Mouse (Mus musculus): ENCODE measurements around the gene Cpt1b. TPM values are rescaled to one million over a fixed set of nuclear protein-coding genes. Genes with fewer than 3 reads are reported as not detected.
"Not testable (repeated sequence)": the region's sequence is repeated elsewhere in the genome, so short reads cannot be mapped to it uniquely, and the experiment has no call there.

Gene Cpt1b
- total RNA-seq, 1 experiment from 2014 or later = 8.6 TPM

GRCm38 (mm10) chr15:89442486-89443070, 16.9 kb upstream of the Cpt1b start:
- no peak for ATAC-seq (replicated peaks; ENCODE audit: insufficient number of reproducible peaks, low FRiP score, low TSS enrichment, poor library complexity, severe bottlenecking)

DNA sequence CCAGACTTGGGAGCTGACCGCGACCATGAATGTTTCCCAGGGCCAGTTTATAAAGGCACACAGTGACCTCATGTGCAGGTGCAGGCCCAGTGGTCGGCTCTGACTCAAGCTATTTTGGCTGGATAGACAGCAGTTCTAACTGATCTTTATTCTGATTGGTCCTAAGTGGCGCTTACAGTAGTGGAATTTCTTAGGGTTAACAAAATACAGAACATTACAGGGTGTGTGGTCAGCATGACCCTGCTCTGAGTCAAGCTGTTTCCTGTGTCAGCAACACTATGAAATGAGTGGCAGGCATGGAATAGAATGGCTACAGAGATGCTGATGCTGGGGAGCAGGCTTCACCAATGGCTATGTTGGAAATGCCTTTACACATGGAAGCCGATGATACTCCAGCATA, 10.2 kb upstream of the Cpt1b start:
- ATAC-seq (replicated peaks; ENCODE audit: insufficient number of reproducible peaks, low FRiP score, low TSS enrichment, poor library complexity, severe bottlenecking) = no peak

GRCm38 (mm10) chr15:89434136-89434535, 8.5 kb upstream of the Cpt1b start:
- no peak for ATAC-seq (replicated peaks; ENCODE audit: insufficient number of reproducible peaks, low FRiP score, low TSS enrichment, poor library complexity, severe bottlenecking)

DNA sequence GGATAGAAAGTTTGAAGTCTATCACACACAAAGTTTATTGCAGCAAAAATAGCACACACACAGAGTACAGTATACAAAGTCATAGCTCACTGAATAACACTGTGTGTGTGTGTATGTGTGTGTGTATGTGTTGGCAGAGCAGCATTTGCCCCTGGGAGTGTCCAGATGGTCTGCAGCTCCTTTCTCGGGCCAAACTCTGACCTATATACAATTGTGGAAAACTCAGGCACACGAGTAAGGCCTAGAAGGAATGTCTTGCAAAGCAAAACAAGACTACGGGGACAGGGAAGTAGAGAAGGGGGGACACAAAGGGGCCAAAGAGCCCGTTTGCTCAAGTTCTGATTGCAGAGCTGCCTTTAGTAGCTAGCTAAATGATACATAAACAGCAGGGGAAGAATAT, 7.3 kb upstream of the Cpt1b start:
- no peak for ATAC-seq (replicated peaks; ENCODE audit: insufficient number of reproducible peaks, low FRiP score, low TSS enrichment, poor library complexity, severe bottlenecking)

DNA sequence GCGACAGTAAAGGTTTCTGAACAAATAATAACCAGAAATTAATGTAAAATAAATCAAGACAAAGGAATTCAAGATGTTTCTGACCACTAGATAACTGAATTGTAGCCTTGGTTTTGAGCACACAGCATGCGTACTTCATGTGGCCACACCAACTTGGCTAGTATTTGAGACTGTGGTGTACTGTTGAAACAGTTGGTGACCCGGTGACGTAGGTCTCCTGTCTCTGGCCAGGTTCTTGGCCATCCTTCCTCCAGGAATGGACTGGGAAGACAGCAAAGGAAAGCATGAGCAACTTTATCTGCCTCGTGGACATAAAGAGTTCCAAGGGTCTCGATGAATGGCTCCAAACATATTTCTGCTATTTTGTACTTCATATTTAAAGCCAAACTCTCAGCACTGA, 6.1 kb upstream of the Cpt1b start:
- no peak for ATAC-seq (replicated peaks; ENCODE audit: insufficient number of reproducible peaks, low FRiP score, low TSS enrichment, poor library complexity, severe bottlenecking)

DNA sequence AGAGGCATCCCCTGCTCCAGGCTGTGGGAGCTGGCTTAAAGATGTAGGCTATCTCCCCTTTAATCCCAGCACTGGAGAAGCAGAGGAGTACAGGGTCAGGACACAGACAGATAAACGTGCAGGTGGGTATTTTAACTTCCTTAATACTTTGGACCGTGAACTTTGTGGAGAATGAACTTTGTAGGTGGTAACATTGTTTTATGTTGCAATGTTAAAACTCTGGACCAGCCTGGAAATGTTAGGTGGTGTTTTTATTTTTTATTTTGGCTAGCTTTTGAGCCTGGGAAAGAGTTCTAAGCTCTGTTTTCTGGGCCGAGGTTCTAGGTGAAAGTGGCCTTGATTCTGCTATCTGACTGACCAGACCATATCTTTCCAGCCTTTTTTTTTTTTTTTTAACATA, 5.6 kb upstream of the Cpt1b start:
- ATAC-seq (replicated peaks; ENCODE audit: insufficient number of reproducible peaks, low FRiP score, low TSS enrichment, poor library complexity, severe bottlenecking) = no peak

- not testable (repeated sequence) for ATAC-seq (replicated peaks; ENCODE audit: insufficient number of reproducible peaks, low FRiP score, low TSS enrichment, poor library complexity, severe bottlenecking)
These were observed 5.1 kb upstream of the Cpt1b start for GRCm38 (mm10) chr15:89430771-89431170.

DNA sequence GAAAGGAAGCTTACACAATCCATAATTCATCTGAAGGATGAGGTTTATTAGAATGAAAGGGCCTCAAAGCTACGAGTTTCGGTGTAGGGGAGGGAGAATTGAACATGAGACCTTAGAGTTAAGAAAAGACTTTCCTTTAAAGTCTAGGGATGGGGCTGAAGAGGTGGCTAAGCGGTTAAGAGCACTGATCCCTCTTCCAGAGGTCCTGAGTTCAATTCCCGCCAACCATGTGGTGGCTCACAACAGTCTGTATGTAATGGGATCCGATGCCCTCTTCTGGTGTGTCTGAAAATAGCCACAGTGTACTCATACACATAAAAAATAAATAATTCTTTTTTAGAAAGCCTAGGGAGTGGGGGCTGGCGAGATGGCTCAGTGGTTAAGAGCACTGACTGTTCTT, 4.7 kb upstream of the Cpt1b start:
- no peak for ATAC-seq (replicated peaks; ENCODE audit: insufficient number of reproducible peaks, low FRiP score, low TSS enrichment, poor library complexity, severe bottlenecking)

GRCm38 (mm10) chr15:89429352-89430221, 3.9 kb upstream of the Cpt1b start, which contains the start of the genes C730034F03Rik, Gm44502 and Chkb:
Gene C730034F03Rik, plus strand, starts transcription at chr15:89429589.
Gene Gm44502, minus strand, starts transcription at chr15:89429696.
Gene Chkb, minus strand, starts transcription at chr15:89429908.
- ATAC-seq (replicated peaks; ENCODE audit: insufficient number of reproducible peaks, low FRiP score, low TSS enrichment, poor library complexity, severe bottlenecking) = peak; percentile 91

DNA sequence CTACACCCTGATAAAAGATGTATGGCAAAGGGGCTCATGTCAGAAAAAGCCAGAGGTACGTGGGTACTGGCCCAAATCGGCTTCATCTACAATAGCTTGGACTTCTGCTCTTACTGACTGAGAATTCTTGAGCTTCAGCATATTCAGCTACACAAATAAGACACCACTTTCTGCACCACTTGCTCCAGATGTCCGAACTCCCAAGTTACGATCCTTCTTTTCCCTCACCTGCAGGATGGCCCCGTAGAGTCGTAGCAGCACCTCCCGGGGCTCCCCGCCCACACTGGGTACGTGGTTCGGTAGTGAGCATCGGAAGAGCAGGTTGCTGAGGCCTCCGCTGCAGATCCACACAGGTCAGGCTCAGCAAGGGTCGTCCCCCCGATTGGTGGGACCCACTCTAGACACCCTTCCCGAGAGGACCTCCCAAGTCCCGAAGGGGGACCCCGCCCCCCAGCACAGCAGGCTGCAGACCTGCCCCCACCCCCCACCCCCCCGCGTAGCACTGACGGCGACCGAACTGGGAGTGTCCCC, 3.2 kb upstream of the Cpt1b start:
- 0 out of 2 replicates have a peak, but pooled peaks have one; percentile 1 for ATAC-seq (replicated peaks; ENCODE audit: insufficient number of reproducible peaks, low FRiP score, low TSS enrichment, poor library complexity, severe bottlenecking)

- ATAC-seq (replicated peaks; ENCODE audit: insufficient number of reproducible peaks, low FRiP score, low TSS enrichment, poor library complexity, severe bottlenecking) = no peak
These were observed 2.6 kb upstream of the Cpt1b start for GRCm38 (mm10) chr15:89428136-89428790.

DNA sequence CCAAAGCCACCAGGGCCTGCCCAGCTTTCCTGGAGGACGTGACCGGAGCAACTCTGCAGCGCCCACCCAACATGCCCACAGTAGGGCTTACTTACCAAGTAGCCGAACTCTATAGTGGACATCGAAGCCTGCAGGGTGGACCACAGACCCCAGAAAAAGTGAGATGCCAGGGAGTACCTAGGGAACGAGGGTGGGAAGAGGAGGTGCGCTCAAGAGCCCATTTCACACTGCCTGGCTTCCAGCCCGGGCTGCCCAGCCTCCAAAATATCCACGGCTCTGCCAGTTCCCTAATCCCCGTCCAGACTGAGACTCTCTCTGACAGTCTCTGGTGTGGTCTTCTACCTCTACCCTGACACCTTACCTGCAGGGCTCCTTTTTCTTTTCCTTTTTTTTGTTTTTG, 1.1 kb upstream of the Cpt1b start:
- ATAC-seq (replicated peaks; ENCODE audit: insufficient number of reproducible peaks, low FRiP score, low TSS enrichment, poor library complexity, severe bottlenecking) = no peak

DNA sequence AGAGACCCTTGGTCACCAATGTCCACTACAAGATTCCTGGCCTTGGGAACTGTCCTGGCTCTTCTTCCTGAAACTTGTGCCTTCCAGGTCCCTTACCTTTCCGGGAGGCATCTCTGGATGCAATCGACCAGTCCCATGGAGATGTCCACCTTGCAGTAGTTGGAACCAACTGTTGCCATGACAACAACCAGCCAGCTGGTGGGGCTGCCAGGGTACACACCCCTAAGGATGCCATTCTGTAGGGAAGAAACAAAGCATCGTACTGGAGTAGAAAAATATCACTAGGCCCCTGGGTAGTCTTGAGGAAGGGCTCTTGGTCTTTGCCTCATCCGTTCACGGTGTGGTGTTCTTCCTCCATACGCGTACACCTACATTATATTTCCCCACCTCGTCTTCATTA, 1.0 kb downstream of the Cpt1b start:
- no peak for ATAC-seq (replicated peaks; ENCODE audit: insufficient number of reproducible peaks, low FRiP score, low TSS enrichment, poor library complexity, severe bottlenecking)

GRCm38 (mm10) chr15:89421938-89422337, 3.7 kb downstream of the Cpt1b start:
- no peak for ATAC-seq (replicated peaks; ENCODE audit: insufficient number of reproducible peaks, low FRiP score, low TSS enrichment, poor library complexity, severe bottlenecking)

GRCm38 (mm10) chr15:89415282-89415681, 10.4 kb downstream of the Cpt1b start:
- no peak for ATAC-seq (replicated peaks; ENCODE audit: insufficient number of reproducible peaks, low FRiP score, low TSS enrichment, poor library complexity, severe bottlenecking)

DNA sequence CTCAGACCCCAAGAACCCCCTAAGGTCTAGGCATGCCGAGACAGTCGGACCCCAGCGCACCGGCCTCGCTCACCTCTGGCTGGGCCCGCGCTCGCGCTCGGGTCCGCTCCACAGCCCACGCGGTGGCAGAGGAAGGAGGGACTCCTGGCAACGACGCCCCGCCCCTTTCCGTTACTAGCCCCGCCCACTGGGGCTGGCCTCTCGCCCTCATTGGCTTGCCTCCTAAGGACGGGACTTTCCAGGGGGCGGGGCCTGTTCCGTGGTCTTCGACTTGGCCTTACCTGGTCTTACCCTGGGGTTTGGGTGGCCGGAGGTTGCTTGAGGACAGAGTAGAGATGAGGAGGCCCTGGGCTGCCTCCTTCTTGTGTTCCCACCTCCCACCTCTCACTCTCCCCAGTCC, 15.5 kb downstream of the Cpt1b start, which contains the start of gene Syce3:
Gene Syce3 (minus strand): TSS at position 386 of the 400 bp plus-strand sequence.
- no peak for ATAC-seq (replicated peaks; ENCODE audit: insufficient number of reproducible peaks, low FRiP score, low TSS enrichment, poor library complexity, severe bottlenecking)

DNA sequence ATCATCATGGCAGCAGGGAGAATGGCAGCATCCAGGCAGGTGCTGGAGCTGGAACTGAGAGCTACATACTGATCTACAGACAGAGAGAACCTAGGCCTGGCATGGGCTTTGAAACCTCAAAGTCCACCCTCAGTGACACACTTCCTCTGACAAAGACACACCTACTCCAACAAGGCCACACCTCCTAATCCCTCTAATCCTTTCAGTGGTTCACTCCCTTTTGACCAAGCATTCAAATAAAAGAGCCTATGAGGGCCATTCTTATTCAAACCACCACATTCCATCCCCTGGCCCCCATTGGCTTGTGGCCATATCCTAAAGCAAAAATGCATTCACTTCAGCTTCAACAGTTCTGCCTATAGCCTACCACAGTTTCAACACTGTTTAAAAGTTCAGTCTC, 19.0 kb downstream of the Cpt1b start:
- ATAC-seq (replicated peaks; ENCODE audit: insufficient number of reproducible peaks, low FRiP score, low TSS enrichment, poor library complexity, severe bottlenecking) = no peak

DNA sequence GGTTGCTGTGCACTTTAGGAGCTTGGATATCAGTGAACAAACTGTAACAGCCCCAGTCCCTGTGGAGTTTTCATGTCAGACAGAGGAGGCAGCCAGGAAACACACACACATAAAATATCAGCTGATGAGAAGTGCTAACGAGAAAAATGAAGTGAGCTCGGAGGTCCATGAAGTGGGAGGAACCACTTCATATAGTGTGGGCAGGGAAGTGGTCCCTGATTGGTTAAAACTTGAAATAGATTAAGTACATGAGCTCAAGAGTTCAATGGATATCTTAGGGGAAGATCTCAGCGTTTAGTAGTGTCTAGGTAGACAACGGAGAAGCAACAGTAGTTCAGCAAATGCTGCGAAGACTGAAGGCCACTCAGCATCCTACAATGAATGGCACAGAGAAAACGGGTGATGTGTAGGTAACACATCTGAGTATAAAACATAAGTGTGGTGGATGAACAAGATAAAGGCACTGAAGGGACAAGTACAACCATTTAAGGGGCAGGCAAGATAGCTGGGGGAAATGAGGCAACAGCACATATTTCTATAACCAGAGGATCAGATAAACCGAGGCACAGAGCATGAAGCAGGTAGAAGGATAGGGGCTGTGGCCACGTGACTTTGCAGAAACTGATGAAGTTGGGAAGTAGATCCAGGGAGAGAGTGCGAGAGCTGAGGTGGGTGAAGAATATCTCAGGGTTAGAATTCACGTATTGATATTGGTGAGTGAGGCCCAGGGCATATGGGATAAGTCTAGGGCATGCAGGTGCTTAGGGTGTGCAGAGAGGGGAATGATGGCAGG, 20.6 kb downstream of the Cpt1b start:
- ATAC-seq (replicated peaks; ENCODE audit: insufficient number of reproducible peaks, low FRiP score, low TSS enrichment, poor library complexity, severe bottlenecking) = no peak

DNA sequence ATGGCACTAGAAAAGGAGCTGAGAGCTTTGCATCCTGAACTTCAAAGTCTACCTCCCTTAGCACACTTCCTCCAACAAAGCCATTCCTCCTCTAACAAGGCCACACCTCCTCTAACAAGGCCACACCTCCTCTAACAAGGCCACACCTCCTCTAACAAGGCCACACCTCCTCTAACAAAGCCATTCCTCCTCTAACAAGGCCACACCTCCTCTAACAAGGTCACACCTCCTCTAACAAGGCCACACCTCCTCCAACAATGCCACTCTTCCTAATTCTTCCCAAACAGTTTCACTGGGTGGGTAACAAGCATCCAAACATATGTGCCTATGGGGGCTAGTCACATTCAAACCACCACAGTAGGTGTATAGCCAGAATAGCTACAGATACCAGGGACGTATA, 23.2 kb downstream of the Cpt1b start:
- no peak for ATAC-seq (replicated peaks; ENCODE audit: insufficient number of reproducible peaks, low FRiP score, low TSS enrichment, poor library complexity, severe bottlenecking)

All from monocyte, adult 5-6 weeks (primary cell).